Mouse (Mus musculus) subcutaneous adipose tissue, adult 2 months (tissue): Measurements from ENCODE around the gene Nudcd2. TPM values are rescaled to one million over a fixed set of nuclear protein-coding genes. Genes with fewer than 3 reads are reported as not detected.

ENCODE experiments used
- polyA plus RNA-seq: library from polyadenylated mRNA; depleted of rRNA; stranded (reverse); fragments of >200 nt; gene quantifications from 2 replicates; pipeline ENCODE4 v1.2.3, GENCODE M21; 2012; ENCODE audit warnings: low replicate concordance; rRNA removed

Nudcd2 gene
- polyA plus RNA-seq = 10.3 and 12.8 TPM in 2 replicates

GRCm38 (mm10) chr11:40733339-40734174, at the start of gene Nudcd2, which contains the start of gene Hmmr:
Nudcd2 (plus strand) TSS chr11:40733667.
Hmmr (minus strand) TSS chr11:40733422.

GRCm38 (mm10) chr11:40695103-40695502, 38.4 kb upstream of the Nudcd2 start, which contains the start of gene Mat2b:
Mat2b (minus strand) TSS chr11:40695203.

GRCm38 (mm10) chr11:40755109-40755627, 21.7 kb downstream of the Nudcd2 start, which contains the start of gene Ccng1:
Ccng1 (minus strand) TSS chr11:40755311.

Other genes with a start within 250 kb of the Nudcd2 start
- 40.4 and 47.4 TPM in 2 replicates for gene Mat2b, start 38.5 kb upstream of the Nudcd2 start, polyA plus RNA-seq
- 0.40 and 2.5 TPM in 2 replicates for gene Hmmr, start 245 bp upstream of the Nudcd2 start, polyA plus RNA-seq
- gene Ccng1, start 21.6 kb downstream of the Nudcd2 start, polyA plus RNA-seq = 18.7 and 35.4 TPM in 2 replicates